Mouse (Mus musculus): ENCODE data around the gene Syce2. TPM values are rescaled to one million over a fixed set of nuclear protein-coding genes. Genes with fewer than 3 reads are reported as not detected.

The Syce2 gene
- polyA plus RNA-seq, 1 experiment from 2014 or later: 35.4 TPM

DNA sequence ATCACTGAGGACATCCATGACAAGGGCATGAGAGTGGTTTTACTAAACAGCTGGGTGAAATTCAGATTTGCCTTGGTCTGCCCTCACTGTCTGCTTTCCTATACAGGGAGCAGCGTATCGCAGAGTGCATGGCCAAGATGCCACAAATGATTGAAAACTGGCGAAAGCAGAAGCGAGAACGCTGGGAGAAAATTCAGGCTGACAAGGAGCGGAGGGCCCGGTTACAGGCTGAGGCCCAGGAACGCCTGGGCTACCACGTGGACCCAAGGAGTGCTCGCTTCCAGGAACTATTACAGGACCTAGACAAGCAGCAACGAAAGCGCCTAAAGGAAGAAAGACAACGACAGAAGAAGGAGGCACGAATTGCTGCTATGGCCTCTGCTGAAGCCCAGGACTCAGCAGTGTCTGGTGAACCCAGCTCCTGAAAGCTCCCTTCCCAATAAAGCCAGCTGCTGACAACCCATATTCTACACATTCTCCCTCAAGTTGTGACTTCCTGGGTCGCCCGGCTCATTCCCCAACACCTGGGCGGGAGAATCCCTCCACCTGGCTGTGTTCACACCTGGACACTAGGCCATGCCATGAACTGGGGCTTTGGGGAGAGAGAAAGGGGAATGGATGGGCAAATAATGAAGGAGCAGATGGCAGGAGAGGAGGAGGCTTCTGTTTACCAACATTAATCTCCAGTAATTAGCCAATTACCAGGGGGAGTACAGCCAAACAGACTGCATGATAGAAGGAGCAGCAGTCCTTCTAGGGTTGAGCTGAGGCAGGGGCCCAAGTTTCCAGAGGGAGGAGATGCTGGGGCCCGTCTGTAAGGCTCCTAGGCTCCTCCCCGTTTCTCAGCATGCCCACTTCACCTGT is 37.7 kb upstream of the Syce2 start:
- no peaks in the 10 kb centered on the region for H3K9me3 ChIP-seq (replicated peaks; ENCODE audit: control insufficient read depth, low read length)
- no peak overlapping the region for H3K9ac ChIP-seq (ENCODE audit: low read length)
- peaks cover 39% of the 10 kb centered on the region for H3K36me3 ChIP-seq (ENCODE audit: control insufficient read depth, insufficient read depth)
- no peaks in the 10 kb centered on the region for H3K27me3 ChIP-seq (ENCODE audit: control insufficient read depth, insufficient read depth, low read length)
- ATAC-seq (replicated peaks; ENCODE audit: extremely low read depth, insufficient read depth, low FRiP score): no peak
- peak overlapping the region; percentile 49; the same call in 1 of the 2 replicates for H3K27ac ChIP-seq (ENCODE audit: low read length)
- WGBS: 86% methylated on average over 19 of the region's 19 CpGs
- no peak overlapping the region for H3K4me2 ChIP-seq (ENCODE audit: low read depth, low read length)
- no peak overlapping the region for H3K4me3 ChIP-seq (ENCODE audit: low read length)
- peaks cover 17% of the 10 kb centered on the region for H3K4me1 ChIP-seq (ENCODE audit: control insufficient read depth, insufficient read depth, low read length)

DNA sequence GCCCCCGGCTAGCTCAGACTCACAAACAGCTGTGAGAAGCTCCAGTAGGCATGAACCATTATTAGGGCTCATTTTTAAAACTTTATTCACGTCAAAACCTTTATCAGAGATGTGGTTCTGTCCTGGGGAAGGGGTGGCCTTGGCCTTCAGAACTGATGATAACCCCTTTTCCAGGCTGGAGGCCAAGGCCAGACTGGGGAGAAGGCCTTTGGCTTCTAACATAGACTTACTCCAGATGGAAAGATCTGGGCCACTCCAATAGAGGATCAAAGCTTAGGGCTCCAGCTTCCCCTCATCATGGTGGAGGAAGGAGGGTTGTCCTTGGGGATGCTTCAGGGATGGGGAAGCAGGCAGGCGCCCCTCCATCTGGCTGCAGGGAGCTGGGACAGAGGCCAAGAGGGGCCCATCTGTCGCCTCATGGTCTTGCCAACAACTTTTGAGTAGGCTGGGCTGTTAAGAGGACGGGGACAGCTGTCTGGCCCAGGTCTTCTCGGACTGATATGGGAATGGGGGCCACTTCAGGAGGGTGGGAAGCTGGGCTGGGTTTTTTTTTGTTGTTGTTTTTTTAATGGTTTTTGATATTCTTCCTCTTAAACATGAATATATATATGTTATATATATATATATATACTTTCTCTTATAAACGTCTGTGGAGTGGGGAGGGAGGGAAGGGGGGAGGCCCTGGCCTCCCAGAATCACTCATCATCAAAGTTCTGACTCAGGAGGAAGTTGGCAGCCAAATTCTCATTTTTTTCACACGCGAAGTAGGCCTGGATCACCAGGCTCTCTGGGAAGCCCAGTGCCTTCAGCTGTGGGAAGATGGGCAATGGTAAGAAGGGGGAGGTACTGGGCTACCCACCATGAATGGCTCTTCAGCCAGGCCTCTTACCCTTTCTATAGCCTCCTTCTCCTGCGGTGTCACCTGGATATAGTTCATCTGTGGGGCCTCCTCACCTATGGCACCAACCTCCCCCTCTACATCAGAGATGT is 36.8 kb upstream of the Syce2 start:
- Histone ChIP-seq H3K4me2 (ENCODE audit: low read depth, low read length) (no peak overlapping the region), H3K9me3 (replicated peaks; ENCODE audit: control insufficient read depth, low read length) (no peaks in the 10 kb centered on the region), H3K36me3 (ENCODE audit: control insufficient read depth, insufficient read depth) (peaks cover 39% of the 10 kb centered on the region), H3K4me3 (ENCODE audit: low read length) (no peak overlapping the region), H3K4me1 (ENCODE audit: control insufficient read depth, insufficient read depth, low read length) (peaks cover 23% of the 10 kb centered on the region), H3K27me3 (ENCODE audit: control insufficient read depth, insufficient read depth, low read length) (no peaks in the 10 kb centered on the region), H3K27ac (ENCODE audit: low read length) (peak overlapping the region; percentile 49; the same call in 1 of the 2 replicates), H3K9ac (ENCODE audit: low read length) (no peak overlapping the region)
- ATAC-seq (replicated peaks; ENCODE audit: extremely low read depth, insufficient read depth, low FRiP score): peak; percentile 31; the same call in 1 of the 2 replicates
- WGBS: 42% methylated on average over 10 of the region's 10 CpGs

DNA sequence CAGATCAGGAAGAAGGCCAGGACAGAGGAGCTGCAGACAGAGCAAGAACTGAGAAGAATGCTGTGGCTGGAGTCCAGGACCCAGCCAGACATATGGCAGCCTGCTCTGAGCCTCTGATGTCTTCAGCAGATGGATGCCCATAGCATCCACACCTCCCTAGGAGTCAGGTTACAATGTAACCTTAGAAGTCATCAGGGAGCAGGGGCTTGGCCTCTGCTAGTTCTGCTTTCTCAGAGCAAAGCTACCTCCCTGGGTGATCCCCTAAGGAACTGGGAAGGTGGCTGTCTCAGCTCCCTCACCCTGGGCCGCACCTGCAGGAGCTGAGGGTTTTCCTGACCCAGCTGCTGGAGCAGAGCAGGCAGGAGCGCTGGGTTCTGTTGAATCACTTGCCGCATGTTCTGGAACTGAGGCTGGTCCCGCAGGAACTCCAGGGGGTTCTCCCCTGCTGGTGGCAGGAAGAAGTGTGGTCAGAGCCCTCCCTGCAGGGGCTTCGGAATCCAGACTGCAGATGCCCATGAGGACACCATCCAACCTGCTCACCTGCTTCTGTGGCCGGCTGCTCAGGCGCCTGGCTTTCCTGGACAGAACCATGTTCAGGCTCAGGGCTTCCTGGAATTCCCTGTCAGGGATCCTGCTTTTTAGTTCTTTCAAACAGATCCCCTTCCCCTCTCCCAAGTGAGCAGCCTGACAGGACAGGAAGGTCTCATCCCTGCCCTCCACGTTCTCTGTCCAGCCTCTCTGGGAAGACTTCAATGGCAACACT is 34.6 kb upstream of the Syce2 start:
- H3K4me1 ChIP-seq (ENCODE audit: control insufficient read depth, insufficient read depth, low read length): peaks cover 23% of the 10 kb centered on the region
- no peaks in the 10 kb centered on the region for H3K9me3 ChIP-seq (replicated peaks; ENCODE audit: control insufficient read depth, low read length)
- ATAC-seq (replicated peaks; ENCODE audit: extremely low read depth, insufficient read depth, low FRiP score): no peak
- H3K4me3 ChIP-seq (ENCODE audit: low read length): no peak overlapping the region
- 66% methylated on average over 8 of the region's 8 CpGs for WGBS
- no peaks in the 10 kb centered on the region for H3K27me3 ChIP-seq (ENCODE audit: control insufficient read depth, insufficient read depth, low read length)
- no peak overlapping the region for H3K4me2 ChIP-seq (ENCODE audit: low read depth, low read length)
- H3K27ac ChIP-seq (ENCODE audit: low read length): no peak overlapping the region
- H3K36me3 ChIP-seq (ENCODE audit: control insufficient read depth, insufficient read depth): peaks cover 50% of the 10 kb centered on the region
- H3K9ac ChIP-seq (ENCODE audit: low read length): no peak overlapping the region

DNA sequence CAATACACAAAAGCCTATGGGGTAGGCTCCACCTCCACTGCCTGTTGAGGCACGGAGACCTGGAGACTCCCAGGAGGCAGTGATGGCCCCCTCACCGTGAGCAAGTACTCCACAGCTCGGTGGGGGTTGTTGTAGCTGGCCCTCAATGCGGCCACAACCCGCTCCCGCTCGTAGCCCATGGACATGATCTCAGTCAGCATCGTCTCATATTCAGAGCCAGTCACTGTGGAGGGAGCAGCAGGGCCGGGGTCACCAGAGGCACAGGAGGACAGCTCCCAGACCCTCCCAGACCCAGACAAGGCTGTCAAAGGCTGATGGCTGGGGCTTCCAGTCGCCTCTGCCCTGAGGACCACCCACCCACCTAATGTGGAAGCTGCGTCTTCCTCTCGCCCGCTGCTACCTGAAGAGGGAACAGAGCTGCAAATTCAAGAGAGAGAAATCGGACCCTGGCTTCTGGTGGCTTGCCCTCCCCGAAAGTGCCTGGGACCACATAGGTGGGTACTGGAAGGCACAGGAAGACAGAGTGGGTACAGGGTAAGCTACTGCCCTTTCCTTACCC is 33.9 kb upstream of the Syce2 start:
- Histone ChIP-seq H3K27ac (ENCODE audit: low read length) (no peak overlapping the region), H3K4me3 (ENCODE audit: low read length) (no peak overlapping the region), H3K4me2 (ENCODE audit: low read depth, low read length) (no peak overlapping the region), H3K4me1 (ENCODE audit: control insufficient read depth, insufficient read depth, low read length) (peaks cover 23% of the 10 kb centered on the region), H3K9ac (ENCODE audit: low read length) (no peak overlapping the region), H3K9me3 (replicated peaks; ENCODE audit: control insufficient read depth, low read length) (no peaks in the 10 kb centered on the region), H3K27me3 (ENCODE audit: control insufficient read depth, insufficient read depth, low read length) (no peaks in the 10 kb centered on the region), H3K36me3 (ENCODE audit: control insufficient read depth, insufficient read depth) (peaks cover 56% of the 10 kb centered on the region)
- WGBS: 82% methylated on average over 15 of the region's 15 CpGs
- ATAC-seq (replicated peaks; ENCODE audit: extremely low read depth, insufficient read depth, low FRiP score): no peak

DNA sequence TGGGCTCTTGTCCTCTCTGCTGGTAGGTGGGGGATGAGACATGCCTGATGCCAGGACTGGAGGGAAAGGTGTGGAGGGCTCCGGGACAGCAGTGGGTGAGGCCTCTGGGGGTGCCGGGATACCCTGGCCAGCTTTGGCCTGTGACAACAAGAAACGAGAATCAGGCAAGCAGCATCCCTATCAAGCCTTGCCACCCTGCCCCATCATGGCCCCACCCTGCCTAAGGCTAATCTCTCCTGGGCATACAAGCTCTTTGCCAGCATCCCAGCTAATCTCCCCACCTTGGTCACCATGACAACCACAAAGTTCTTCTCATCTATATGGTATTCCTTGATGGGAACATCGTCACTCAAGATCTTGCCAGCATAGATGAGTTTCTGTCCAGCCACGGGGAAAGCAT is 33.4 kb upstream of the Syce2 start:
- H3K36me3 ChIP-seq (ENCODE audit: control insufficient read depth, insufficient read depth): peaks cover 61% of the 10 kb centered on the region
- H3K27me3 ChIP-seq (ENCODE audit: control insufficient read depth, insufficient read depth, low read length): no peaks in the 10 kb centered on the region
- no peak for ATAC-seq (replicated peaks; ENCODE audit: extremely low read depth, insufficient read depth, low FRiP score)
- H3K4me3 ChIP-seq (ENCODE audit: low read length): no peak overlapping the region
- H3K27ac ChIP-seq (ENCODE audit: low read length): no peak overlapping the region
- H3K4me2 ChIP-seq (ENCODE audit: low read depth, low read length): no peak overlapping the region
- H3K9ac ChIP-seq (ENCODE audit: low read length): no peak overlapping the region
- H3K4me1 ChIP-seq (ENCODE audit: control insufficient read depth, insufficient read depth, low read length): peaks cover 21% of the 10 kb centered on the region
- WGBS: 81% methylated on average over 5 of the region's 5 CpGs
- H3K9me3 ChIP-seq (replicated peaks; ENCODE audit: control insufficient read depth, low read length): no peaks in the 10 kb centered on the region

DNA sequence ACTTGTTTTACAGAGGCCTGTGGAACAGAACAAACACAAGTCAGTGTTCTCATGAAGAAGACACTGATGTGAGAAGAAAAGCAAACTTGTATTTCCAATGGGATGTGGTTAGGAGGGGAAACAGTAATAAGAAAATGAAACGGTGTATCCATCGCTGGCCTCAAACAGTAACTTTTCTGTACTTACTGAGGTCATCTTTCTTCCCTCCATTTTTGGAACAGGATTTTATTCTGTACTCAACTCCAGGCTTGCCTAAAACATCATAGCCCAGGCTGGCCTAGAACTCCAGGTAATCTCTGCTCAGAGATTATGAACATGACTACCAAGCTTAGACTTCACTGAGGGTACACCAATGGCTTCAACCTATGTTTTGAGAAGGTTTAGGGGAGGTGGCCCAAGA is 32.5 kb upstream of the Syce2 start:
- peaks cover 23% of the 10 kb centered on the region for H3K4me1 ChIP-seq (ENCODE audit: control insufficient read depth, insufficient read depth, low read length)
- peak overlapping the region; percentile 90 for H3K4me3 ChIP-seq (ENCODE audit: low read length)
- no peaks in the 10 kb centered on the region for H3K9me3 ChIP-seq (replicated peaks; ENCODE audit: control insufficient read depth, low read length)
- no peak for ATAC-seq (replicated peaks; ENCODE audit: extremely low read depth, insufficient read depth, low FRiP score)
- H3K27me3 ChIP-seq (ENCODE audit: control insufficient read depth, insufficient read depth, low read length): no peaks in the 10 kb centered on the region
- H3K4me2 ChIP-seq (ENCODE audit: low read depth, low read length): peak overlapping the region; percentile 82
- H3K27ac ChIP-seq (ENCODE audit: low read length): 0 out of 2 replicates have a peak overlapping the region, but pooled peaks have one; percentile 93
- peaks cover 65% of the 10 kb centered on the region for H3K36me3 ChIP-seq (ENCODE audit: control insufficient read depth, insufficient read depth)
- WGBS: 89% methylated on average over 2 of the region's 2 CpGs
- peak overlapping the region; percentile 92 for H3K9ac ChIP-seq (ENCODE audit: low read length)

DNA sequence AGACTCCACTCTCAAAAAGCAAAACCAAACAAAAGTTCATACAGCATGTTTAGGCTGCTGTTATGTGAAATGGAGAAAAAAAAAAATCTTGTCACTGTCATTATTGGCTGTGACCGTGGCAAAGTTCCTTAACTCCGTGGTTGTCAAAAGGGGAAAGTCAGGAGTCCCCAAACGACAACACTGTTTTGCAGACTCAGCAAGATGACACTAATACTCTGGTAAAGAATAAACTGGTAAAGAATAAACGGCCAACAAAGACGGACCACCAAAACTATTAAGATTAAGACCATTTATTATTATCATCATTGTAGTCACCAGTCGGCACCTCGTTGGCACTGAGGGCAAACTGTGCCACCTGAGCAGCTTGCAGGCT is 32.0 kb upstream of the Syce2 start:
- peak overlapping the region; percentile 93 for H3K27ac ChIP-seq (ENCODE audit: low read length)
- H3K4me1 ChIP-seq (ENCODE audit: control insufficient read depth, insufficient read depth, low read length): peaks cover 25% of the 10 kb centered on the region
- under 1% methylated on average over 7 of the region's 7 CpGs for WGBS
- peak overlapping the region; percentile 82 for H3K4me2 ChIP-seq (ENCODE audit: low read depth, low read length)
- no peak for ATAC-seq (replicated peaks; ENCODE audit: extremely low read depth, insufficient read depth, low FRiP score)
- H3K27me3 ChIP-seq (ENCODE audit: control insufficient read depth, insufficient read depth, low read length): no peaks in the 10 kb centered on the region
- H3K9me3 ChIP-seq (replicated peaks; ENCODE audit: control insufficient read depth, low read length): no peaks in the 10 kb centered on the region
- H3K36me3 ChIP-seq (ENCODE audit: control insufficient read depth, insufficient read depth): peaks cover 66% of the 10 kb centered on the region
- peak overlapping the region; percentile 90 for H3K4me3 ChIP-seq (ENCODE audit: low read length)
- peak overlapping the region; percentile 92 for H3K9ac ChIP-seq (ENCODE audit: low read length)

DNA sequence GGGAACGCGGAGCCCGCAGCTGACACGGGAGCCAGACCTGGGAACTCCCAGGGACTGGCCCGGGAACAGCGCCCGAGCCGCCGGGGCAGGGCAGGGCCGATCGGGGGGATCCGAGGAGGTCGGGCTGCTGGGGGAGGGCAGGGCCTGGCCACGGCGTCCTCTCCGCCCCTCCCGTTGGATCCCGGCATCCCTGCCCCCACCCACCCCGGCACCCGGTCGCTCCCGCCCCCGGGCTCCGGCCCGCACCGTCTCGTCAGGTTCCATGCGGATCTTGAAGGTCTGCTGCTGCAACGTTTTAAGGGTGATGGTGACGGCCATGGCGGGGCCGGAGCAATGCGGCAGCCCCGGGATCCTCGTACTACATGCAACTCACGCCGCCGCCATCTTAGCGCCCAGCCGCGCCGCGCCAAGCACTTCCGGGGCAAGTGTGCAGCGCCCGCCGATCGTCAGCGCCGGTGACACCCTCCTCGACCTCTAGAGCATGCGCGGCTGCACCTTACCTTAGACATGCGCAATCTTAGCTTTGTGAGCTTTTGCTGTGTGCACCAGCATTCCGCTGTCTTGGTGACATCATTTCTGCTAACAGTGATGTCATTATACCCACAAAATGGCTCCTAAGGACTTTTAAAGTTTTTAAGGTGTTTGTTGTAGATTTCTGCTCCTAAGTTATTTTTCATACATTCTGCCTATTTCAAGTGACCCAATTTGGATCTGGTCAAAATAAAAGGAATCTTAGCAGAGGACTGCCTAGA is 31.5 kb upstream of the Syce2 start, which contains the start of gene Rad23a:
Gene Rad23a (minus strand): TSS at position 418 of the 752 bp plus-strand sequence.
- peak within 1 kb of the TSS; percentile 93 for H3K27ac ChIP-seq (ENCODE audit: low read length)
- H3K4me1 ChIP-seq (ENCODE audit: control insufficient read depth, insufficient read depth, low read length): peaks cover 25% of the 10 kb centered on the region
- peak within 1 kb of the TSS; percentile 82 for H3K4me2 ChIP-seq (ENCODE audit: low read depth, low read length)
- peak within 1 kb of the TSS; percentile 92 for H3K9ac ChIP-seq (ENCODE audit: low read length)
- H3K4me3 ChIP-seq (ENCODE audit: low read length): peak within 1 kb of the TSS; percentile 90
- H3K9me3 ChIP-seq (replicated peaks; ENCODE audit: control insufficient read depth, low read length): no peaks in the 10 kb centered on the region
- H3K36me3 ChIP-seq (ENCODE audit: control insufficient read depth, insufficient read depth): peaks cover 66% of the 10 kb centered on the region
- no peaks in the 10 kb centered on the region for H3K27me3 ChIP-seq (ENCODE audit: control insufficient read depth, insufficient read depth, low read length)
- peak; percentile 92 for ATAC-seq (replicated peaks; ENCODE audit: extremely low read depth, insufficient read depth, low FRiP score)
- under 1% methylated on average over 51 of the region's 55 CpGs for WGBS
